In the genomic region with DNA sequence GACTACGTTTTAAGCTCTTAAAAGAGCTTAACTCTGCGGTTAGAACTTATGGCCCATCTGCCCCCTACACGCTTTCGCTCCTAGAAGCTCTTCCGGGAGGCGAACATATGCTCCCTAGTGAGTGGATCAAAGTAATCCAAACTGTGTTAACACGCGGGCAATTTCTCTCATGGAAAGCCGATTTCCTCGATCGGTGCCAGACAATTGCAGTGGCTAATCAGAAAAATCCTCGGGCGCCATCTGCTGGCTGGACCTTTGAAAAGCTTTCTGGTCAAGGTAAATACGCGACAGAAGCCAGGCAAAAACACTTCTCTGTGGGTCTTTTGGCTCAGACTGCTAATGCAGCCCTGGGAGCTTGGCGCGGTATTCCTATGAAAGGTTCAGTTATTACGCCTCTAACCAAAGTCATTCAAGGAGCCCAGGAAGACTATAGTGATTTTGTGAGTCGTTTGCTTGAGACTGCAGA, we compare ENCODE assay signal across 1 mouse cellular context.
TF ChIP-seq lines count a peak whose summit lies in the region.

No protein-coding gene starts in this region.

TF ChIP-seq in CH12.LX, 34 proteins besides CTCF, POLR2A, EP300 and RAD21:
- TF ChIP-seq HCFC1 (IDR thresholded peaks at IDR 0.05; ENCODE audit: low read depth, low read length) (peak; percentile 59), ZMIZ1 (IDR thresholded peaks at IDR 0.05; ENCODE audit: low read depth, low read length) (no peak), TBP (conservative IDR thresholded peaks at IDR 0.05; ENCODE audit: low read depth, low read length) (no peak), PAX5 (IDR thresholded peaks at IDR 0.05; ENCODE audit: low read length) (no peak), POLR2AphosphoS2 (IDR thresholded peaks at IDR 0.05; ENCODE audit: low read depth, low read length) (no peak), NRF1 (IDR thresholded peaks at IDR 0.05; ENCODE audit: low read depth, low read length) (no peak), MXI1 (IDR thresholded peaks at IDR 0.05; ENCODE audit: low read depth, low read length) (no peak), MEF2A (IDR thresholded peaks at IDR 0.05; ENCODE audit: borderline replicate concordance, low read depth, low read length) (0 out of 2 replicates have a peak, but pooled peaks have one; percentile 18), ETS1 (conservative IDR thresholded peaks at IDR 0.05; ENCODE audit: low read depth, low read length) (no peak), CHD1 (IDR thresholded peaks at IDR 0.05; ENCODE audit: low read depth, low read length) (no peak), JUN (IDR thresholded peaks at IDR 0.05; ENCODE audit: insufficient read depth, low read depth, low read length) (no peak), MAX (IDR thresholded peaks at IDR 0.05; ENCODE audit: low read length) (no peak; the same call in 1 of the 2 replicates), UBTF (IDR thresholded peaks at IDR 0.05; ENCODE audit: low read depth, low read length) (no peak), SMC3 (IDR thresholded peaks at IDR 0.05; ENCODE audit: low read depth, low read length) (peak; percentile 35), RCOR1 (conservative IDR thresholded peaks at IDR 0.05; ENCODE audit: low read depth, low read length) (no peak), E2F4 (IDR thresholded peaks at IDR 0.05; ENCODE audit: insufficient replicate concordance, low read depth, low read length) (0 out of 2 replicates have a peak, but pooled peaks have one; percentile 41), BHLHE40 (IDR thresholded peaks at IDR 0.05; ENCODE audit: low read depth, low read length) (0 out of 2 replicates have a peak, but pooled peaks have one; percentile 13), SIN3A (IDR thresholded peaks at IDR 0.05; ENCODE audit: low read length) (no peak; the same call in 1 of the 2 replicates), ZNF384 (IDR thresholded peaks at IDR 0.05; ENCODE audit: low read depth, low read length) (no peak), USF2 (conservative IDR thresholded peaks at IDR 0.05; ENCODE audit: low read depth, low read length) (no peak), NELFE (IDR thresholded peaks at IDR 0.05; ENCODE audit: low read depth, low read length) (peak; percentile 36; the same call in 1 of the 2 replicates), MYC (IDR thresholded peaks at IDR 0.05; ENCODE audit: low read depth, low read length) (peak; percentile 60; the same call in 1 of the 2 replicates), ELF1 (IDR thresholded peaks at IDR 0.05; ENCODE audit: low read depth, low read length) (peak; percentile 54), MAZ (IDR thresholded peaks at IDR 0.05; ENCODE audit: low read depth, low read length) (no peak), IRF4 (IDR thresholded peaks at IDR 0.05; ENCODE audit: low read depth, low read length) (0 out of 2 replicates have a peak, but pooled peaks have one; percentile 6)
